Mouse (Mus musculus): ENCODE measurements around the gene Mipol1. TPM values are rescaled to one million over a fixed set of nuclear protein-coding genes. Genes with fewer than 3 reads are reported as not detected.
"Not testable (repeated sequence)": the region's sequence is repeated elsewhere in the genome, so short reads cannot be mapped to it uniquely, and the experiment has no call there.

Mipol1 gene
- polyA plus RNA-seq, 1 experiment from 2014 or later: 8.8 TPM

DNA sequence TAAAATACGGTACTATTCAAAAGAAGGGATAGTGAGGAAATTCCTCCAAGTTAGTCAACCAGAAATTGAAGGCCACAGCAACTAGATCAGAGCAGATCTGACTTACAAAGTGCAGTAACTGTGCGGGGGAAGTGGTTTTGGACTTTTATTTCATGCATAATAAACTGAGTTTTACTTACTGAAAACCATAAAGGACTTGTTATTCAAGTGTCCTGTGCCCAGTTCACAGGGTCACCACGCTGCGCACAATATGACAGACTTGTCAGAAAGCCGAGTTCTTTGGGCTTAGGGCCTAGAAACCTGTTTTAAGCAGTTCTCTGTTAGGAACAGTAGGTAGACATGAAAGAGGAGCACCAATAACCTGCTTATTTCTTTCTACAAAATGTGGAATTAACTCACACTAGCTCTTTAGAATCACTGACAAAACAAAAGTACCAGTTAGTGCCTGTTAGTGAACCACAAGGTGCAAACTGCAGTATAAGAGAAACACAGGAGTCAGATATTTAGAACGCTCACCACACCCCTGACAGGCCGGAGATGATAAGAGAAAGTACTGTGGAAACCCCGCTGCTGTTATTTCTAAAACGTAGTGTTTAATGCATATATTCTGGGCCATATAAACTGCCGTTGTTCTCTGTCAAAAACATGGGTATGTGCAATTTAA is 32.7 kb upstream of the Mipol1 start, which contains the start of gene Slc25a21:
TSS of gene Slc25a21 (minus strand) at position 110 of the 664 bp plus-strand sequence.
- Histone ChIP-seq H3K4me3 (ENCODE audit: low read depth, low read length) (peak within 1 kb of the TSS; percentile 50), H3K4me1 (replicated peaks; ENCODE audit: control insufficient read depth, insufficient read depth, low read length) (no peaks in the 10 kb centered on the region; the same call in 1 of the 2 replicates), H3K27ac (ENCODE audit: low read depth, low read length) (no peak within 1 kb of the TSS; the same call in 1 of the 2 replicates), H3K9me3 (ENCODE audit: control insufficient read depth, low read length) (no peaks in the 10 kb centered on the region), H3K27me3 (ENCODE audit: control insufficient read depth, insufficient read depth, low read length) (no peaks in the 10 kb centered on the region), H3K4me2 (ENCODE audit: low read depth, low read length, severe bottlenecking) (peak within 1 kb of the TSS; percentile 88), H3K9ac (ENCODE audit: low read length) (peak within 1 kb of the TSS; percentile 59), H3K36me3 (ENCODE audit: control insufficient read depth, insufficient read depth, low read length) (no peaks in the 10 kb centered on the region)
- ATAC-seq (replicated peaks; ENCODE audit: low FRiP score): no peak
- DNase-seq (ENCODE audit: low spot score): no peak
- WGBS: 34% methylated on average over 10 of the region's 10 CpGs

DNA sequence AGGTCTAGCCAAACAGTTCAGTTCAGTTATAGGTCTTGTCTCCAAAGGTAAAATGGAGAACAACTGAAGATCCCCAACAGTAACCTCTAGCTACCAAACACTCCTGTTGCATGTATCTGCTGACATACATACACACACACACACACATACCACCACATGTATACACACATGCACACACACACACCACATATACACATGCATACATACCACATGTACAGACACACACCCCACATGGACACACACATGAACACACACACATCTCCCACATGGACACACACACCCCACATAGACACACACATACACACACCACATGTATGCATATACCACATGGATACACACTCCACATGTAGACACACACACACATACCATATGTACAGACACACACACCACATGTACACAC is 32.0 kb upstream of the Mipol1 start:
- no peak overlapping the region for H3K4me3 ChIP-seq (ENCODE audit: low read depth, low read length)
- no peaks in the 10 kb centered on the region for H3K9me3 ChIP-seq (ENCODE audit: control insufficient read depth, low read length)
- no peaks in the 10 kb centered on the region for H3K27me3 ChIP-seq (ENCODE audit: control insufficient read depth, insufficient read depth, low read length)
- no peaks in the 10 kb centered on the region; the same call in 1 of the 2 replicates for H3K4me1 ChIP-seq (replicated peaks; ENCODE audit: control insufficient read depth, insufficient read depth, low read length)
- ATAC-seq (replicated peaks; ENCODE audit: low FRiP score) (no peak), DNase-seq (ENCODE audit: low spot score) (no peak)
- H3K9ac ChIP-seq (ENCODE audit: low read length): no peak overlapping the region
- no peak overlapping the region for H3K4me2 ChIP-seq (ENCODE audit: low read depth, low read length, severe bottlenecking)
- no peaks in the 10 kb centered on the region for H3K36me3 ChIP-seq (ENCODE audit: control insufficient read depth, insufficient read depth, low read length)
- no peak overlapping the region for H3K27ac ChIP-seq (ENCODE audit: low read depth, low read length)

GRCm38 (mm10) chr12:57199427-57199826 is 30.8 kb upstream of the Mipol1 start:
- 90% methylated on average over 2 of the region's 2 CpGs for WGBS
- no peak overlapping the region for H3K27ac ChIP-seq (ENCODE audit: low read depth, low read length)

DNA sequence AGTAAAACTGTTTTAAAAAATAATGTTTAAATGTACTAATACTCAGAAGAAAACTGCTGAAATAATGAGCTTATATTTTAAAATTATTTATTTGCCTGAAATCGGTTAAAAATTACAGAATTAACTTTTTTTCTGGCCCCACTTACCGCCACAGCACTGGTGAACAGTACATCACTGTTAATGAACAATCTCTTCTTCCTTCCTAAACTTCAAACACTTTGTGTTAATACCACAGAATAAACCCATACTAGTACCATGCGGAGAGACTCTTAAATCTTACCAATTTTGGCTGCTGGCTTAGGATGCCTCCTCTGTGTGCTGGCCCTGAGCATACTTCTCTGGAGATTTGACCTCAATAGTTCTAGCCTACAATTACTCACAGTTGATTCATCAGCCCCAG is 28.3 kb upstream of the Mipol1 start:
- Histone ChIP-seq H3K4me1 (replicated peaks; ENCODE audit: control insufficient read depth, insufficient read depth, low read length) (no peaks in the 10 kb centered on the region; the same call in 1 of the 2 replicates), H3K4me3 (ENCODE audit: low read depth, low read length) (no peak overlapping the region), H3K4me2 (ENCODE audit: low read depth, low read length, severe bottlenecking) (no peak overlapping the region), H3K9me3 (ENCODE audit: control insufficient read depth, low read length) (no peaks in the 10 kb centered on the region), H3K9ac (ENCODE audit: low read length) (no peak overlapping the region), H3K27me3 (ENCODE audit: control insufficient read depth, insufficient read depth, low read length) (no peaks in the 10 kb centered on the region), H3K36me3 (ENCODE audit: control insufficient read depth, insufficient read depth, low read length) (no peaks in the 10 kb centered on the region), H3K27ac (ENCODE audit: low read depth, low read length) (no peak overlapping the region)
- DNase-seq (ENCODE audit: low spot score) (no peak), ATAC-seq (replicated peaks; ENCODE audit: low FRiP score) (no peak)
- 90% methylated on average over 3 of the region's 3 CpGs for WGBS

More at GRCm38 (mm10) chr12:57199427-57199826, 30.8 kb upstream of the Mipol1 start:
- Histone ChIP-seq H3K36me3 (ENCODE audit: control insufficient read depth, insufficient read depth, low read length) (no peaks in the 10 kb centered on the region), H3K4me2 (ENCODE audit: low read depth, low read length, severe bottlenecking) (no peak overlapping the region), H3K9me3 (ENCODE audit: control insufficient read depth, low read length) (no peaks in the 10 kb centered on the region), H3K4me3 (ENCODE audit: low read depth, low read length) (no peak overlapping the region), H3K4me1 (replicated peaks; ENCODE audit: control insufficient read depth, insufficient read depth, low read length) (no peaks in the 10 kb centered on the region; the same call in 1 of the 2 replicates), H3K9ac (ENCODE audit: low read length) (no peak overlapping the region), H3K27me3 (ENCODE audit: control insufficient read depth, insufficient read depth, low read length) (no peaks in the 10 kb centered on the region)
- no peak for ATAC-seq (replicated peaks; ENCODE audit: low FRiP score)
- no peak for DNase-seq (ENCODE audit: low spot score)

- no peak overlapping the region for H3K4me3 ChIP-seq (ENCODE audit: low read depth, low read length)
- no peak for ATAC-seq (replicated peaks; ENCODE audit: low FRiP score)
- H3K27me3 ChIP-seq (ENCODE audit: control insufficient read depth, insufficient read depth, low read length): no peaks in the 10 kb centered on the region
- no peak for DNase-seq (ENCODE audit: low spot score)
- WGBS: 88% methylated on average over 4 of the region's 4 CpGs
- H3K9me3 ChIP-seq (ENCODE audit: control insufficient read depth, low read length): no peaks in the 10 kb centered on the region
- no peak overlapping the region for H3K9ac ChIP-seq (ENCODE audit: low read length)
- H3K4me2 ChIP-seq (ENCODE audit: low read depth, low read length, severe bottlenecking): no peak overlapping the region
- no peaks in the 10 kb centered on the region for H3K4me1 ChIP-seq (replicated peaks; ENCODE audit: control insufficient read depth, insufficient read depth, low read length)
- H3K27ac ChIP-seq (ENCODE audit: low read depth, low read length): no peak overlapping the region
- H3K36me3 ChIP-seq (ENCODE audit: control insufficient read depth, insufficient read depth, low read length): no peaks in the 10 kb centered on the region
Observed at GRCm38 (mm10) chr12:57204276-57204851, 25.9 kb upstream of the Mipol1 start.

- H3K9me3 ChIP-seq (ENCODE audit: control insufficient read depth, low read length): no peaks in the 10 kb centered on the region
- peak overlapping the region; percentile 42 for H3K4me3 ChIP-seq (ENCODE audit: low read depth, low read length)
- H3K4me1 ChIP-seq (replicated peaks; ENCODE audit: control insufficient read depth, insufficient read depth, low read length): no peaks in the 10 kb centered on the region; the same call in 1 of the 2 replicates
- no peaks in the 10 kb centered on the region for H3K27me3 ChIP-seq (ENCODE audit: control insufficient read depth, insufficient read depth, low read length)
- H3K9ac ChIP-seq (ENCODE audit: low read length): peak overlapping the region; percentile 70
- no peak overlapping the region for H3K27ac ChIP-seq (ENCODE audit: low read depth, low read length)
- peak; percentile 85 for ATAC-seq (replicated peaks; ENCODE audit: low FRiP score)
- 9% methylated on average over 30 of the region's 30 CpGs for WGBS
- no peaks in the 10 kb centered on the region for H3K36me3 ChIP-seq (ENCODE audit: control insufficient read depth, insufficient read depth, low read length)
- DNase-seq (ENCODE audit: low spot score): peak; percentile 65
- peak overlapping the region; percentile 84 for H3K4me2 ChIP-seq (ENCODE audit: low read depth, low read length, severe bottlenecking)
Observed at GRCm38 (mm10) chr12:57211353-57212311, 18.6 kb upstream of the Mipol1 start.

- not testable (repeated sequence) for H3K9me3 ChIP-seq (ENCODE audit: control insufficient read depth, low read length); H3K4me3 ChIP-seq (ENCODE audit: low read depth, low read length); H3K36me3 ChIP-seq (ENCODE audit: control insufficient read depth, insufficient read depth, low read length); H3K27me3 ChIP-seq (ENCODE audit: control insufficient read depth, insufficient read depth, low read length); H3K9ac ChIP-seq (ENCODE audit: low read length); H3K4me1 ChIP-seq (replicated peaks; ENCODE audit: control insufficient read depth, insufficient read depth, low read length); H3K27ac ChIP-seq (ENCODE audit: low read depth, low read length); H3K4me2 ChIP-seq (ENCODE audit: low read depth, low read length, severe bottlenecking); DNase-seq (ENCODE audit: low spot score); ATAC-seq (replicated peaks; ENCODE audit: low FRiP score)
- WGBS: 89% methylated on average over 5 of the region's 5 CpGs
Observed at GRCm38 (mm10) chr12:57212463-57212862, 17.8 kb upstream of the Mipol1 start.

DNA sequence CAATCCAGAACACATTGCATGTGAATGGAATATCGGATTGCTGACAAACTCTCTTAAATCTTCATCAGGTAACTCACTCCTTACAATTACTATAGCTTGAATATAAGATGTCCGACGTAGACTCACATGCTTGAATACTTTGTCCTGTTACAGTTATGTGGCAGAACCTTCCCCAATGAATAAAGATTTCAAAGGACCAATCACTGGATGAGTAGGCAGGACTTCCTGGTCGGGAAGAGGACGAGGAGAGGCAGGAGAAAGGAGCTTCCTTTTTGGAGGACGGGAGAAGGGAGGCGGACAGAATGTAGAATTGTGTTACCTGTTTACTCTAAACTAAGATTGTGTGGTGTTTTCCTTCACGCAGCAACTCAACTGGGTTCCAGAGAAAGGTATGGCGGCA is 3.8 kb upstream of the Mipol1 start:
- Histone ChIP-seq H3K4me1 (replicated peaks; ENCODE audit: control insufficient read depth, insufficient read depth, low read length) (no peaks in the 10 kb centered on the region), H3K36me3 (ENCODE audit: control insufficient read depth, insufficient read depth, low read length) (no peaks in the 10 kb centered on the region), H3K4me2 (ENCODE audit: low read depth, low read length, severe bottlenecking) (no peak overlapping the region), H3K27ac (ENCODE audit: low read depth, low read length) (no peak overlapping the region), H3K4me3 (ENCODE audit: low read depth, low read length) (no peak overlapping the region), H3K9me3 (ENCODE audit: control insufficient read depth, low read length) (no peaks in the 10 kb centered on the region), H3K27me3 (ENCODE audit: control insufficient read depth, insufficient read depth, low read length) (no peaks in the 10 kb centered on the region), H3K9ac (ENCODE audit: low read length) (no peak overlapping the region)
- ATAC-seq (replicated peaks; ENCODE audit: low FRiP score) (no peak), DNase-seq (ENCODE audit: low spot score) (no peak)
- WGBS: 88% methylated on average over 9 of the region's 9 CpGs

All from forebrain, embryonic 11.5 days (tissue).